ENCODE assay signal across 21 mouse cellular contexts in the genomic region with DNA sequence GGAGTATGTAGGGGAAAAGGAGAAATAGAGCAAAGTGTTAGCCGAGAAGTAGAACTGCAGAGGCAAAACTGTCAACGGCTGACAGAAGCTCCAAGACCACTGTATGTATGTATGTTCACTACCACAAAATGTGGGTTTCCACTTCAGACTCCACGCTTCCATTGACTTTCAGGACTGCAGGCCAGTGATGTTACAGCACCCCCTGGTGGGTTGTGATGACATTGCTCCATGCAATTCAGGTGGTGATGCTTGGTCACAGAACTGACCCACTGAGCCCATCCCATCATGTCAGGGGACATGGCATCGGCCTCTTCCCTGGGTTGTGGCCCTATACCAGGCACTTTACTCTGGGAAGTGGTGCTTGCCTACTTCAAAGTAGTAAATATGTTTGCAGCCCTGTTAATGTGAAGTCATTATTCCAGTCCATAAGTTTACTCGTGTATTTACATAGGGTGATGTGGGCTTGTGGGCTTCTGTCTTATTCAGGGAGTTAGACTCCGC.
A peak's percentile ranks its signal among the peaks of the same experiment; 100 is the strongest.
DNase-seq lines count a peak whose midpoint lies in the region; ATAC-seq and TF ChIP-seq lines count a peak whose summit lies in the region.
"Had no signal": no experiment of that assay in that cellular context is flagged by ENCODE, and none has a peak within 500 bp of the region (broad histone marks: within the 10 kb centered on the region; RNA-seq: fewer than 3 reads in every experiment).

No protein-coding gene starts in this region.

- ATAC-seq in kidney, postnatal 0 days (replicated peaks; ENCODE audit: low FRiP score, low read depth) = no peak
- ATAC-seq in midbrain, postnatal 0 days (ENCODE audit: low FRiP score) = no peak
- no peak for ATAC-seq in midbrain, embryonic 15.5 days (replicated peaks)
- no peak for ATAC-seq in midbrain, embryonic 16.5 days
- ATAC-seq: activated CD4-positive, CD25-positive, alpha-beta regulatory T cell, adult 4 months; intestine, embryonic 15.5 days had no signal

- no peaks in the 10 kb centered on the region for H3K27me3 ChIP-seq in kidney, postnatal 0 days (ENCODE audit: insufficient read depth, low read length)
- no peaks in the 10 kb centered on the region for H3K27me3 ChIP-seq in midbrain, postnatal 0 days (ENCODE audit: insufficient read depth, low read length)
- H3K27me3 ChIP-seq in midbrain, embryonic 15.5 days (replicated peaks) = no peaks in the 10 kb centered on the region
- H3K27me3 ChIP-seq in midbrain, embryonic 16.5 days (ENCODE audit: control insufficient read depth, insufficient read depth, low read depth, low read length) = no peaks in the 10 kb centered on the region
- H3K27me3 ChIP-seq: embryonic facial prominence, embryonic 15.5 days; heart, embryonic 15.5 days; hindbrain, embryonic 12.5 days; intestine, embryonic 15.5 days had no signal

- intact Hi-C loops in gastrocnemius, adult 2 months (cut with DNase I) = no loop called here

- H3K4me1 ChIP-seq in kidney, postnatal 0 days (replicated peaks; ENCODE audit: insufficient read depth, low read length) = no peaks in the 10 kb centered on the region
- no peaks in the 10 kb centered on the region for H3K4me1 ChIP-seq in midbrain, postnatal 0 days (ENCODE audit: insufficient read depth, low read length)
- no peaks in the 10 kb centered on the region for H3K4me1 ChIP-seq in midbrain, embryonic 15.5 days
- no peaks in the 10 kb centered on the region for H3K4me1 ChIP-seq in midbrain, embryonic 16.5 days (ENCODE audit: control insufficient read depth, insufficient read depth, low read length)
- H3K4me1 ChIP-seq: embryonic facial prominence, embryonic 15.5 days; forebrain, embryonic 10.5 days; hindbrain, embryonic 12.5 days; intestine, embryonic 15.5 days had no signal

- no peaks in the 10 kb centered on the region for H3K9me3 ChIP-seq in kidney, postnatal 0 days (replicated peaks; ENCODE audit: low read length)
- no peaks in the 10 kb centered on the region for H3K9me3 ChIP-seq in midbrain, postnatal 0 days (ENCODE audit: low read length)
- H3K9me3 ChIP-seq in midbrain, embryonic 15.5 days = no peaks in the 10 kb centered on the region
- no peaks in the 10 kb centered on the region for H3K9me3 ChIP-seq in midbrain, embryonic 16.5 days (replicated peaks; ENCODE audit: control insufficient read depth, low read length, poor library complexity, severe bottlenecking)
- H3K9me3 ChIP-seq: embryonic facial prominence, embryonic 15.5 days; forebrain, embryonic 10.5 days; heart, embryonic 15.5 days; hindbrain, embryonic 12.5 days; intestine, embryonic 15.5 days had no signal

- H3K4me3 ChIP-seq in gastrocnemius, adult 2 months = no peak overlapping the region
- H3K4me3 ChIP-seq in kidney, postnatal 0 days (replicated peaks; ENCODE audit: low read depth, low read length) = no peak overlapping the region
- no peak overlapping the region for H3K4me3 ChIP-seq in midbrain, postnatal 0 days (ENCODE audit: low read depth, low read length)
- H3K4me3 ChIP-seq in midbrain, embryonic 15.5 days = no peak overlapping the region
- no peak overlapping the region for H3K4me3 ChIP-seq in midbrain, embryonic 16.5 days (ENCODE audit: low read depth, low read length)
- H3K4me3 ChIP-seq: embryonic facial prominence, embryonic 15.5 days; forebrain, embryonic 10.5 days; heart, embryonic 15.5 days; hindbrain, embryonic 12.5 days; intestine, embryonic 15.5 days had no signal

- peak; percentile 34; the same call in 1 of the 2 replicates for TF ChIP-seq CTCF in gastrocnemius, adult 2 months (IDR thresholded peaks at IDR 0.05)
- peak; percentile 58 for TF ChIP-seq CTCF in kidney, postnatal 0 days (IDR thresholded peaks at IDR 0.05; ENCODE audit: low read depth)
- peak; percentile 42; the same call in 1 of the 2 replicates for TF ChIP-seq CTCF in midbrain, postnatal 0 days (IDR thresholded peaks at IDR 0.05)

- no peak overlapping the region for H3K27ac ChIP-seq in gastrocnemius, adult 2 months
- H3K27ac ChIP-seq in kidney, postnatal 0 days = no peak overlapping the region
- H3K27ac ChIP-seq in midbrain, postnatal 0 days (ENCODE audit: low read depth, low read length) = no peak overlapping the region
- H3K27ac ChIP-seq in midbrain, embryonic 15.5 days = no peak overlapping the region
- H3K27ac ChIP-seq in midbrain, embryonic 16.5 days (ENCODE audit: low read length) = no peak overlapping the region
- H3K27ac ChIP-seq: embryonic facial prominence, embryonic 15.5 days; forebrain, embryonic 10.5 days; heart, embryonic 15.5 days; hindbrain, embryonic 12.5 days; intestine, embryonic 15.5 days had no signal

- DNase-seq in gastrocnemius, adult 2 months = no peak
- DNase-seq in gastrocnemius, postnatal 10 days = no peak
- no peak for DNase-seq in kidney, postnatal 0 days (ENCODE audit: low spot score)
- no peak for DNase-seq in kidney, adult 9 months
- DNase-seq in midbrain, postnatal 0 days (ENCODE audit: low spot score) = no peak
- no peak for DNase-seq in thymus, postnatal 4 days
- DNase-seq: adrenal gland, postnatal 25 days; cerebellum, adult 8-10 months; gastrocnemius, postnatal 36 days; kidney, postnatal 25 days; layer of hippocampus, adult 9-11 months; lung, postnatal 36 days had no signal

- H3K4me2 ChIP-seq in kidney, postnatal 0 days (ENCODE audit: low read length) = no peak overlapping the region
- H3K4me2 ChIP-seq in midbrain, postnatal 0 days (ENCODE audit: low read depth, low read length, poor library complexity, severe bottlenecking) = no peak overlapping the region
- H3K4me2 ChIP-seq in midbrain, embryonic 15.5 days = no peak overlapping the region
- H3K4me2 ChIP-seq in midbrain, embryonic 16.5 days (ENCODE audit: low read length) = no peak overlapping the region
- H3K4me2 ChIP-seq: embryonic facial prominence, embryonic 15.5 days; heart, embryonic 15.5 days; hindbrain, embryonic 12.5 days; intestine, embryonic 15.5 days; midbrain, embryonic 11.5 days had no signal

- WGBS in kidney, postnatal 0 days = 93% methylated on average over 6 of the region's 6 CpGs
- WGBS in midbrain, postnatal 0 days = 92% methylated on average over 6 of the region's 6 CpGs
- WGBS in midbrain, embryonic 15.5 days = 93% methylated on average over 6 of the region's 6 CpGs
- WGBS in midbrain, embryonic 16.5 days = 90% methylated on average over 6 of the region's 6 CpGs

- H3K9ac ChIP-seq in kidney, postnatal 0 days (ENCODE audit: low read depth, low read length) = no peak overlapping the region
- H3K9ac ChIP-seq in midbrain, postnatal 0 days (replicated peaks; ENCODE audit: low read length, poor library complexity, severe bottlenecking) = no peak overlapping the region
- no peak overlapping the region for H3K9ac ChIP-seq in midbrain, embryonic 15.5 days
- no peak overlapping the region for H3K9ac ChIP-seq in midbrain, embryonic 16.5 days (ENCODE audit: low read depth, low read length)
- H3K9ac ChIP-seq: embryonic facial prominence, embryonic 15.5 days; heart, embryonic 15.5 days; hindbrain, embryonic 12.5 days; intestine, embryonic 15.5 days had no signal

- no peaks in the 10 kb centered on the region for H3K36me3 ChIP-seq in kidney, postnatal 0 days (ENCODE audit: insufficient read depth, low read length)
- H3K36me3 ChIP-seq in midbrain, postnatal 0 days (ENCODE audit: insufficient read depth, low read length) = no peaks in the 10 kb centered on the region
- H3K36me3 ChIP-seq in midbrain, embryonic 15.5 days (replicated peaks) = no peaks in the 10 kb centered on the region
- no peaks in the 10 kb centered on the region for H3K36me3 ChIP-seq in midbrain, embryonic 16.5 days (ENCODE audit: control insufficient read depth, insufficient read depth, low read length)
- H3K36me3 ChIP-seq: embryonic facial prominence, embryonic 15.5 days; forebrain, embryonic 10.5 days; heart, embryonic 15.5 days; hindbrain, embryonic 12.5 days; intestine, embryonic 15.5 days had no signal
